Mouse (Mus musculus) midbrain, embryonic 13.5 days (tissue): ENCODE results near the gene Psen2. TPM values are rescaled to one million over a fixed set of nuclear protein-coding genes. Genes with fewer than 3 reads are reported as not detected.

Experiments used
- ATAC-seq: fragments of 200-750 bp; cut with Nextera tagmentation; 2 replicates; pipeline ENCODE4 v1.8.0; 2017; ENCODE audit warnings: mild to moderate bottlenecking, moderate TSS enrichment, moderate library complexity
- H3K27ac ChIP-seq: fragments of 300-500 bp; sonication (generic); 2 replicates; pipeline ENCODE4 v1.5.1; 2015; ENCODE audit warnings: inconsistent platforms, mild to moderate bottlenecking, moderate library complexity
- H3K27me3 ChIP-seq: fragments of 300-500 bp; sonication (generic); 2 replicates; pipeline ENCODE4 v1.6.1; 2015; ENCODE audit warnings: mild to moderate bottlenecking, inconsistent platforms
- H3K36me3 ChIP-seq: fragments of 300-500 bp; sonication (generic); 2 replicates; pipeline ENCODE4 v1.6.1; 2015; ENCODE audit warnings: mild to moderate bottlenecking, inconsistent platforms
- H3K4me1 ChIP-seq: fragments of 300-500 bp; sonication (generic); replicated peaks from 2 replicates; pipeline ENCODE4 v1.6.1; 2015; ENCODE audit warnings: inconsistent platforms
- H3K4me2 ChIP-seq: fragments of 300-500 bp; sonication (generic); replicated peaks from 2 replicates; pipeline ENCODE4 v1.6.1; 2015; ENCODE audit warnings: moderate library complexity, mild to moderate bottlenecking, inconsistent platforms
- H3K4me3 ChIP-seq: fragments of 300-500 bp; sonication (generic); replicated peaks from 2 replicates; pipeline ENCODE4 v1.5.1; 2015; ENCODE audit warnings: mild to moderate bottlenecking, inconsistent platforms
- H3K9ac ChIP-seq: fragments of 300-500 bp; sonication (generic); replicated peaks from 2 replicates; pipeline ENCODE4 v1.6.1; 2015; ENCODE audit warnings: mild to moderate bottlenecking, inconsistent platforms
- H3K9me3 ChIP-seq: fragments of 300-500 bp; sonication (generic); 2 replicates; pipeline ENCODE4 v1.6.1; 2016; ENCODE audit warnings: mild to moderate bottlenecking, inconsistent platforms
- WGBS: fragments of 180-500 bp; shearing (Covaris S2); methylation state at CpG from one replicate; pipeline ENCODE4 v1.1.7; 2015; 5-methylcytosine and 5-hydroxymethylcytosine counted together
- polyA plus RNA-seq: library from polyadenylated mRNA; unstranded; fragments of >200 nt; fragmentation: Nextera tagmentation; extraction: Ambion mirVana; gene quantifications from 2 replicates; pipeline ENCODE4 v1.2.1, GENCODE M21; 2015

The Psen2 gene
- polyA plus RNA-seq, 1 experiment from 2014 or later: 10.7 TPM

DNA sequence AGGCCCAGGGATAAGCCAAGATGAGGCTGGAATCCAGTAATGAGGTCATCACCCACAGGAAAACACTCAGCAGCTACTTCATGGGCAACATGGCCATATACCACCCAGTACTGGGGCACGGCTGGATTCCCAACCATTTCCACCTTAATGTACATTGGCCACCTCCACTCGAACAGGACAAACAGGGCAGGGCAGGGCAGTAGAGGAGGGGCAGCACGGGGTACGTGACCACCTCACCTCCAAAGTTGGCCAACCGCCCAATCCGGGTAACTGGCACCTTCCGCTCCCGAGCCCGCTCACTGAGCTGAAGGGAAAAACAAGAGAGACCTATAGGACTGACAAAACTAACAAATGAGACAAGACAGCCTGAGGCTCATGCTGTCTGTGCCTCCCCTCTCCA, 84.9 kb downstream of the Psen2 start:
- no peaks in the 10 kb centered on the region for H3K4me1 ChIP-seq
- H3K9ac ChIP-seq: no peak overlapping the region
- H3K36me3 ChIP-seq: no peaks in the 10 kb centered on the region
- ATAC-seq: no peak
- no peak overlapping the region for H3K4me2 ChIP-seq
- H3K4me3 ChIP-seq: no peak overlapping the region
- WGBS: 93% methylated on average over 9 of the region's 9 CpGs
- H3K9me3 ChIP-seq: no peaks in the 10 kb centered on the region
- no peak overlapping the region for H3K27ac ChIP-seq
- H3K27me3 ChIP-seq: no peaks in the 10 kb centered on the region

Other genes starting within 250 kb of the Psen2 start
- gene Coq8a, start 63.8 kb downstream of the Psen2 start, polyA plus RNA-seq: 2.2 and 2.6 TPM in 2 replicates
- gene Itpkb, start 67.0 kb upstream of the Psen2 start, polyA plus RNA-seq: 2.2 and 2.5 TPM in 2 replicates
- gene Stum, start 220.1 kb upstream of the Psen2 start, polyA plus RNA-seq: 1.6 and 1.7 TPM in 2 replicates